8 mouse cellular contexts compared by ENCODE assay signal in genomic region chr4:135874564-135875535, GRCm38 (mm10). TPM values are rescaled to one million over a fixed set of nuclear protein-coding genes. Genes with fewer than 3 reads are reported as not detected.
DNase-seq lines count a peak whose midpoint lies in the region; ATAC-seq and TF ChIP-seq lines count a peak whose summit lies in the region.

No protein-coding gene starts in this region.

- no peak for TF ChIP-seq EP300 in heart, postnatal 0 days (IDR thresholded peaks at IDR 0.05; ENCODE audit: low read depth)

- intact Hi-C loops in gastrocnemius, adult 2 months (cut with DNase I) = loop anchor here (5.0 kb wide), 1 partner anchor 53 kb away; no protein-coding TSS in a partner anchor
- intact Hi-C loops in gastrocnemius, postnatal 14 days (cut with DNase I; ENCODE audit: low total_unique reads) = no loop called here

- no peaks in the 10 kb centered on the region for H3K9me3 ChIP-seq in heart, postnatal 0 days (replicated peaks; ENCODE audit: control insufficient read depth, low read length)

- peaks cover 34% of the 10 kb centered on the region for H3K79me2 ChIP-seq in macrophage (ENCODE audit: inconsistent target)

- H3K27me3 ChIP-seq in heart, postnatal 0 days (ENCODE audit: control insufficient read depth, insufficient read depth, low read length) = no peaks in the 10 kb centered on the region

- H3K4me2 ChIP-seq in heart, postnatal 0 days (ENCODE audit: low read depth, low read length) = peak overlapping the region; percentile 88; the same call in 1 of the 2 replicates

- peak overlapping the region; percentile 99 for H3K27ac ChIP-seq in gastrocnemius, adult 2 months
- H3K27ac ChIP-seq in heart, postnatal 0 days (ENCODE audit: low read depth) = peak overlapping the region; percentile 100
- peak overlapping the region; percentile 92 for H3K27ac ChIP-seq in macrophage

- 75% methylated on average over 10 of the region's 10 CpGs for WGBS in heart, postnatal 0 days
- 59% methylated on average over 10 of the region's 10 CpGs for WGBS in macrophage (ENCODE audit: missing documents)

- H3K4me1 ChIP-seq in heart, postnatal 0 days (ENCODE audit: control insufficient read depth, insufficient read depth) = peaks cover 51% of the 10 kb centered on the region

- H3K9ac ChIP-seq in heart, postnatal 0 days (replicated peaks; ENCODE audit: low read depth, low read length) = no peak overlapping the region

- H3K36me3 ChIP-seq in heart, postnatal 0 days (replicated peaks; ENCODE audit: control insufficient read depth, insufficient read depth, low read length) = peaks cover 20% of the 10 kb centered on the region
- peaks cover 7% of the 10 kb centered on the region; the same call in 1 of the 2 replicates for H3K36me3 ChIP-seq in macrophage (ENCODE audit: inconsistent target)

- TF ChIP-seq CTCF in gastrocnemius, adult 2 months (IDR thresholded peaks at IDR 0.05) = no peak
- TF ChIP-seq CTCF in heart, postnatal 0 days (IDR thresholded peaks at IDR 0.05; ENCODE audit: low read depth) = no peak

- H3K4me3 ChIP-seq in gastrocnemius, adult 2 months = peak overlapping the region; percentile 83
- H3K4me3 ChIP-seq in heart, postnatal 0 days (ENCODE audit: low read depth, low read length) = no peak overlapping the region
- H3K4me3 ChIP-seq in macrophage (ENCODE audit: inconsistent target) = peak overlapping the region; percentile 23

- ATAC-seq in heart, postnatal 0 days (ENCODE audit: insufficient read depth, low read depth) = no peak
- no peak for ATAC-seq in megakaryocyte progenitor cell, adult 5-6 weeks (replicated peaks; ENCODE audit: poor library complexity)

- DNase-seq in gastrocnemius, adult 2 months = no peak
- no peak for DNase-seq in gastrocnemius, postnatal 14 days
- DNase-seq in A20 (ENCODE audit: low read depth, low spot score) = peak; percentile 75
- no peak for DNase-seq in heart, postnatal 0 days (ENCODE audit: low spot score)
- no peak for DNase-seq in ovary, postnatal 14 days (ENCODE audit: low spot score)
- DNase-seq in adrenal gland, adult 8-10 months = no peak

RNA-seq across cellular contexts. Expression of gene Pnrc2, which starts 1.2 kb away (rescaled TPM):
- 10 to 100 TPM; 36.7 to 44.8 TPM for total RNA-seq in gastrocnemius, adult 2 months (2021)
- 10 to 100 TPM; 44.3 to 59.3 TPM for total RNA-seq in gastrocnemius, postnatal 14 days (2021)
- 78.7 and 80.8 TPM in 2 replicates for total RNA-seq in heart, postnatal 0 days (2014; rRNA removed; ENCODE audit: low replicate concordance)
- 107 and 111 TPM in 2 replicates for polyA plus RNA-seq in heart, postnatal 0 days (2015; fragmentation: Nextera tagmentation; extraction: Ambion mirVana)
- total RNA-seq in macrophage (2018; cell fraction: chromatin; rRNA removed) = 100 to 1,000 TPM in 6 of 26 experiments, 10 to 100 TPM in 20; 27.7 to 186 (median 67.0) TPM
- 100 to 1,000 TPM in 13 of 26 experiments, 10 to 100 TPM in 13; 52.1 to 171 (median 102) TPM for total RNA-seq in macrophage (2018; cell fraction: cytosol; rRNA removed)
- 100 to 1,000 TPM in 8 of 26 experiments, 10 to 100 TPM in 18; 40.7 to 152 (median 92.0) TPM for total RNA-seq in macrophage (2018; cell fraction: nucleus; rRNA removed)
- polyA plus RNA-seq in macrophage (2018) = 74.9 to 124 TPM (median 112 TPM) in 3 replicates
- 151 TPM in 2 replicates for total RNA-seq in megakaryocyte progenitor cell, adult 5-6 weeks (2015)
- 131 and 154 TPM in 2 replicates for total RNA-seq in megakaryocyte progenitor cell, adult 5-6 weeks (2017)
- total RNA-seq in adrenal gland, adult 8-10 months (2022) = 100 to 1,000 TPM; 106 to 163 (median 148) TPM

RNA-seq across cellular contexts. Expression of gene Srsf10, which starts 19.3 kb away (rescaled TPM):
- 10 to 100 TPM; 27.2 to 30.6 TPM for total RNA-seq in gastrocnemius, adult 2 months (2021)
- total RNA-seq in gastrocnemius, postnatal 14 days (2021) = 10 to 100 TPM; 30.9 to 33.0 TPM
- 51.8 and 63.6 TPM in 2 replicates for total RNA-seq in heart, postnatal 0 days (2014; rRNA removed; ENCODE audit: low replicate concordance)
- polyA plus RNA-seq in heart, postnatal 0 days (2015; fragmentation: Nextera tagmentation; extraction: Ambion mirVana) = 97.0 and 102 TPM in 2 replicates
- 100 to 1,000 TPM; 133 to 333 (median 221) TPM for total RNA-seq in macrophage (2018; cell fraction: chromatin; rRNA removed)
- total RNA-seq in macrophage (2018; cell fraction: cytosol; rRNA removed) = 10 to 100 TPM; 36.4 to 57.5 (median 44.8) TPM
- 100 to 1,000 TPM; 102 to 294 (median 170) TPM for total RNA-seq in macrophage (2018; cell fraction: nucleus; rRNA removed)
- polyA plus RNA-seq in macrophage (2018) = 50.4 to 69.4 TPM (median 56.2 TPM) in 3 replicates
- total RNA-seq in megakaryocyte progenitor cell, adult 5-6 weeks (2015) = 195 and 208 TPM in 2 replicates
- total RNA-seq in megakaryocyte progenitor cell, adult 5-6 weeks (2017) = 200 and 240 TPM in 2 replicates
- total RNA-seq in adrenal gland, adult 8-10 months (2022) = 100 to 1,000 TPM in 2 of 4 experiments, 10 to 100 TPM in 2; 93.3 to 127 (median 104) TPM

RNA-seq across cellular contexts. Expression of gene Cnr2, which starts 20.3 kb away (rescaled TPM):
- under 1 TPM; 0.10 to 0.11 TPM for total RNA-seq in gastrocnemius, adult 2 months (2021)
- under 1 TPM; 0.47 to 0.60 TPM for total RNA-seq in gastrocnemius, postnatal 14 days (2021)
- 0.15 and 0.27 TPM in 2 replicates for total RNA-seq in heart, postnatal 0 days (2014; rRNA removed; ENCODE audit: low replicate concordance)
- polyA plus RNA-seq in heart, postnatal 0 days (2015; fragmentation: Nextera tagmentation; extraction: Ambion mirVana) = 0.36 and 0.44 TPM in 2 replicates
- 10 to 100 TPM in 2 of 26 experiments, 1 to 10 TPM in 17, under 1 TPM in 6, not detected in 1; 0.29 to 13.9 (median 2.3) TPM for total RNA-seq in macrophage (2018; cell fraction: chromatin; rRNA removed)
- 10 to 100 TPM in 15 of 26 experiments, 1 to 10 TPM in 11; 1.3 to 26.0 (median 11.6) TPM for total RNA-seq in macrophage (2018; cell fraction: cytosol; rRNA removed)
- total RNA-seq in macrophage (2018; cell fraction: nucleus; rRNA removed) = 10 to 100 TPM in 14 of 26 experiments, 1 to 10 TPM in 11, under 1 TPM in 1; 0.48 to 28.5 (median 10.9) TPM
- polyA plus RNA-seq in macrophage (2018) = 9.0 to 20.9 TPM (median 11.2 TPM) in 3 replicates
- total RNA-seq in megakaryocyte progenitor cell, adult 5-6 weeks (2015) = 6.5 and 7.0 TPM in 2 replicates
- total RNA-seq in megakaryocyte progenitor cell, adult 5-6 weeks (2017) = 5.2 and 6.7 TPM in 2 replicates
- total RNA-seq in adrenal gland, adult 8-10 months (2022) = 1 to 10 TPM; 2.2 to 3.6 (median 2.8) TPM

RNA-seq across cellular contexts. Expression of gene Fuca1, which starts 45.7 kb away (rescaled TPM):
- 10 to 100 TPM; 17.0 to 23.0 TPM for total RNA-seq in gastrocnemius, adult 2 months (2021)
- 10 to 100 TPM; 20.6 to 27.8 TPM for total RNA-seq in gastrocnemius, postnatal 14 days (2021)
- 24.3 and 30.3 TPM in 2 replicates for total RNA-seq in heart, postnatal 0 days (2014; rRNA removed; ENCODE audit: low replicate concordance)
- 48.4 and 50.4 TPM in 2 replicates for polyA plus RNA-seq in heart, postnatal 0 days (2015; fragmentation: Nextera tagmentation; extraction: Ambion mirVana)
- 100 to 1,000 TPM in 11 of 26 experiments, 10 to 100 TPM in 15; 17.9 to 210 (median 80.2) TPM for total RNA-seq in macrophage (2018; cell fraction: chromatin; rRNA removed)
- total RNA-seq in macrophage (2018; cell fraction: cytosol; rRNA removed) = 100 to 1,000 TPM in 10 of 26 experiments, 10 to 100 TPM in 16; 62.4 to 180 (median 86.0) TPM
- total RNA-seq in macrophage (2018; cell fraction: nucleus; rRNA removed) = 100 to 1,000 TPM in 8 of 26 experiments, 10 to 100 TPM in 18; 31.1 to 178 (median 73.6) TPM
- polyA plus RNA-seq in macrophage (2018) = 158 to 239 TPM (median 178 TPM) in 3 replicates
- total RNA-seq in megakaryocyte progenitor cell, adult 5-6 weeks (2015) = 27.9 and 39.3 TPM in 2 replicates
- total RNA-seq in megakaryocyte progenitor cell, adult 5-6 weeks (2017) = 122 and 139 TPM in 2 replicates
- 100 to 1,000 TPM in 3 of 4 experiments, 10 to 100 TPM in 1; 83.5 to 119 (median 106) TPM for total RNA-seq in adrenal gland, adult 8-10 months (2022)
